ENCODE assay signal across 9 mouse cellular contexts in the genomic region with DNA sequence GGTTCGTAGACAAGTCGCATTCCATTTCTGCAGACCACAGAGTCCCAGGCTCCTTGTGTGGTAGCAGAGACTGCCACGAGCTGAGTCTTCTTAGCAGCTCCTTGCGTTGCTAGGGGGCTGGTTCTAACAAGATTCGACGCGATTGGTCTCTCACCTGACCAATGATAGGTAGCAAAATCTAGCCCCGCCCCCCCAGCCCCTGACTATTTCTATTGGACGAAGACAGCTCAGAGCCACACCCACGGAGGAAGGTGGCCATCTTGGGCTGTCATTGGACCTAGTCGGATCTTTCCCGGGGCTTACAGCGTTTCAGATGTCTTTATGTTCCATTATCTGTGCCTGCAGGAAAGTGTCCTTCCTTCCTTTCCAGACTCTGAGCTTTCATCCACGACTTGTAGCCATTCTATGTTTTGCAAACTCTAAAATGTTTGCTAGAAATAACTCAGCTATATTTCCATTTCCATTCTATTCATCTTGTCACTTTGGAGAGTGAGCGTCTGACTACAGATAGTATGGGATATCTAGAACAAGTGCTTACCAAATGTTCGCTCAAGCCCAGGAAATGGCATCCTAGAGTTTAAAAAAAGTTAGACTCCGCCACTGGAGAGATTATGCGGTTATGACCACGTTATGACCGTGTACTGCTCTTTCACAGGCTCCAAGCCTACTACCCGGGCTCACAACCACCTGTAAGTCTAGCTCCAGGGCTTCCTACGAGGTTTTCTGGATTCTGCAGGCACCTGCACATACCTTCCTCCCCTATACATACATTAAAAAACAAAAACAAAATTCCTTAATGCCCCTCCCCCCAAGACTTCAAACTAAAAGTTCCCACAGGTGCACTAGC. TPM values are rescaled to one million over a fixed set of nuclear protein-coding genes. Genes with fewer than 3 reads are reported as not detected.
DNase-seq lines count a peak whose midpoint lies in the region; ATAC-seq lines count a peak whose summit lies in the region.
"Had no signal": no experiment of that assay in that cellular context is flagged by ENCODE, and none has a peak within 500 bp of the region (broad histone marks: within the 10 kb centered on the region; RNA-seq: fewer than 3 reads in every experiment).

No protein-coding gene starts in this region.

- no peaks in the 10 kb centered on the region for H3K27me3 ChIP-seq in forebrain, embryonic 16.5 days (replicated peaks; ENCODE audit: control insufficient read depth, insufficient read depth, low read length)
- H3K27me3 ChIP-seq in intestine, embryonic 15.5 days (replicated peaks), result no peaks in the 10 kb centered on the region

- 24% methylated on average over 22 of the region's 22 CpGs for WGBS in forebrain, embryonic 16.5 days
- WGBS in intestine, embryonic 15.5 days, result 24% methylated on average over 22 of the region's 22 CpGs

- no peaks in the 10 kb centered on the region for H3K9me3 ChIP-seq in forebrain, embryonic 16.5 days (ENCODE audit: control insufficient read depth, low read length)
- H3K9me3 ChIP-seq in intestine, embryonic 15.5 days, result no peaks in the 10 kb centered on the region

- intact Hi-C loops in left cerebral cortex, postnatal 25 days (cut with DNase I), result no loop called here

- no peaks in the 10 kb centered on the region; the same call in 1 of the 2 replicates for H3K4me1 ChIP-seq in forebrain, embryonic 16.5 days (replicated peaks; ENCODE audit: control insufficient read depth, insufficient read depth, low read length)
- no peaks in the 10 kb centered on the region; the same call in 1 of the 2 replicates for H3K4me1 ChIP-seq in intestine, embryonic 15.5 days (replicated peaks)

- peak overlapping the region; percentile 61 for H3K27ac ChIP-seq in forebrain, embryonic 16.5 days (ENCODE audit: low read length)
- no peak overlapping the region for H3K27ac ChIP-seq in intestine, embryonic 15.5 days
- H3K27ac ChIP-seq: macrophage had no signal

- peak; percentile 98 for DNase-seq in R1 (ENCODE audit: low read depth, low spot score)
- peak; percentile 25 for DNase-seq in cerebellum, adult 8-10 months
- peak; percentile 65 to 86 for DNase-seq in left cerebral cortex, postnatal 25 days (ENCODE audit: low spot score in 2 of 2)
- DNase-seq in mesoderm, embryonic 11.5 days (ENCODE audit: low read depth, low spot score), result peak; percentile 94
- peak; percentile 64 to 69 for DNase-seq in right cerebral cortex, postnatal 36 days (ENCODE audit: low spot score in 2 of 2)
- no peak for DNase-seq in gastrocnemius, postnatal 10 days

- H3K9ac ChIP-seq in forebrain, embryonic 16.5 days (replicated peaks; ENCODE audit: low read depth, low read length), result 0 out of 2 replicates have a peak overlapping the region, but pooled peaks have one; percentile 29
- H3K9ac ChIP-seq in intestine, embryonic 15.5 days, result peak overlapping the region; percentile 17; the same call in 1 of the 2 replicates

- H3K36me3 ChIP-seq in forebrain, embryonic 16.5 days (ENCODE audit: control insufficient read depth, insufficient read depth), result peaks cover 9% of the 10 kb centered on the region
- H3K36me3 ChIP-seq in intestine, embryonic 15.5 days, result peaks cover 5% of the 10 kb centered on the region; the same call in 1 of the 2 replicates

- H3K4me2 ChIP-seq in forebrain, embryonic 16.5 days (ENCODE audit: low read length), result peak overlapping the region; percentile 51
- H3K4me2 ChIP-seq in intestine, embryonic 15.5 days (replicated peaks), result peak overlapping the region; percentile 67

- H3K4me3 ChIP-seq in forebrain, embryonic 16.5 days (replicated peaks; ENCODE audit: low read length), result peak overlapping the region; percentile 36
- H3K4me3 ChIP-seq in intestine, embryonic 15.5 days (replicated peaks), result peak overlapping the region; percentile 30

- peak; percentile 97 for ATAC-seq in forebrain, embryonic 16.5 days
- peak; percentile 95 for ATAC-seq in intestine, embryonic 15.5 days

RNA-seq across cellular contexts. Expression of a gene that starts 8.8 kb away (rescaled TPM):
- polyA plus RNA-seq in forebrain, embryonic 16.5 days (2015; fragmentation: Nextera tagmentation; extraction: Ambion mirVana), result 28.6 and 31.2 TPM in 2 replicates
- polyA plus RNA-seq in intestine, embryonic 15.5 days (2015; fragmentation: Nextera tagmentation; extraction: Ambion mirVana), result 19.9 and 22.0 TPM in 2 replicates
- 10 to 100 TPM; 25.4 to 27.8 TPM for total RNA-seq in left cerebral cortex, postnatal 25 days (2021)
- 10 to 100 TPM; 21.1 to 21.7 TPM for total RNA-seq in gastrocnemius, postnatal 10 days (2021)

RNA-seq across cellular contexts. Expression of a gene that starts 45.4 kb away (rescaled TPM):
- 660 and 710 TPM in 2 replicates for polyA plus RNA-seq in forebrain, embryonic 16.5 days (2015; fragmentation: Nextera tagmentation; extraction: Ambion mirVana)
- polyA plus RNA-seq in intestine, embryonic 15.5 days (2015; fragmentation: Nextera tagmentation; extraction: Ambion mirVana), result 302 and 324 TPM in 2 replicates
- 100 to 1,000 TPM; 220 to 248 TPM for total RNA-seq in left cerebral cortex, postnatal 25 days (2021)
- total RNA-seq in gastrocnemius, postnatal 10 days (2021), result 100 to 1,000 TPM; 123 to 164 TPM
